Mouse (Mus musculus): ENCODE results near the gene Hnrnpc.
"Not testable (repeated sequence)": the region's sequence is repeated elsewhere in the genome, so short reads cannot be mapped to it uniquely, and the experiment has no call there.

The Hnrnpc gene

DNA sequence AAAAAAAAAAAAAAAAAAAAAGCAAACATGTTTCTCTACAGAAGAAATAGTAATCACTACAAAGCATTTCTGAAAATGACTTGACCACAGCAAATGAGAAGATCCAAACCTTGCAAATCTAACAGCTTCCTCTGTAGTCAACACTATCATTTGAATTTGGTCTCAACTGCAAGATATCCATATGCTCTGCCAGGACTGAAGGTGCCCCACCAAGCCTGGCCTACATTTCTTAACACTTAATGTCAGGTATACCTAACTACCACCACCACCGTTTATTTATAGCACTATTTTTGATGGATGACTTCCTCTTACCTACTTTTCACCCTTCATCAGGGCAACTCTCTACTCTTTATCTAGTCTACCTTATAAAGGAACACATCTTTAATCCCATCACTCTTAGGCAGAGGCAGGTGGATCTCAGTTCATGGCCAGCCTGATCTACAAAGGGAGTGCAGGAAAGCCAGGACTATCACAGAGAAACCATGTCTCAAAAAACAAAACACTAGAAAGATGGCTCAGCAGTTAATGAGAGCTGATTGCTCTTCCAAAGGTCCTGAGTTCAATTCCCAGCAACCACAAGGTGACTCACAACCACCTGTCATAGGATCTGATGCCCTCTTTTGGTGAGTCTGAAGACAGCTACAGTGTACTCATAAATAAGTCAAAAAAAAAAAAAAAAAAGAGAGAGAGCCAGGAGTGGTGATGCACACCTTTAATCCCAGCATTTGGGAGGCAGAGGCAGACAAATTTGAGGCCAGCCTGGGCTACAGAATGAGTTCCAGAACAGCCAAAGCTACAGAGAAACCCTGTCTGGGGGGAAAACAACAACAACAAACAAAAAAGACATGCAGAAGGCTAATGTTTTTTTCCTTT is 2.3 kb downstream of the Hnrnpc start:
- no peak for DNase-seq

DNA sequence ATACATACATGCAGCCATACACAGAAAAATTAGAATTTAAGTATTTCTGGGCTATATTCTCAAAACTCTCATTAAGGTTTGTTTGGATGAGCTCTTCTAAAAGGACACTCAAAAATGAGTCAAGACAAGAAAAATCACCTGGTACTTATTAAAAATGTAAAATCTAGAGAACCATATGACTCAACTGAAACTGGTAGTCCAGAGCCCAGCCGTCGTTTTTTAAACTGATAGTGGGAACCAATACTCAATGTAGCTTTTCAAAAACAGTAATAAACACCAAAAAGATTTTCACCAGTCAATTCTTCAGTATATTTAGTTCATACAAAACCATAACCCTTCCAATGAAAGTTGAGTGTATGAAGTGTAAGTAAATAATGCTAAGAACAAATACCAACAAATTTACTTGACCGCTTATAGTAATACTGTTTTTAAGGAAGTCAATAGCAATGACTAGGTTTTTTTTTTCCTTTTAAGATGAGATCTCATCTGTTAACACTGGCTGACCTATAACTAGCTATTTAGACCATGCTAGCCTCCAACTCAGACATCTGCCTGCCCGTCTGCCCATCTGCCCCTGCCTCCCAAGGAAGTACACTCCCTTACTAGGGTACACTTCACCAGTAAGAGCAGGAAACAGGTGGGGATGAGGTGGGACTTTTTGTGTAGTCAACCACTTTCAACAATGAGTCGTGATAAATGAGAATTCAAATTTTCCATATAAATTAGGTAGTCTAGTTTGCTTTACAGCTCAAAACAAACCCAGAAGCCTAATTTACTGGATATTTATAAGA is 3.5 kb downstream of the Hnrnpc start:
- DNase-seq, result no peak

DNA sequence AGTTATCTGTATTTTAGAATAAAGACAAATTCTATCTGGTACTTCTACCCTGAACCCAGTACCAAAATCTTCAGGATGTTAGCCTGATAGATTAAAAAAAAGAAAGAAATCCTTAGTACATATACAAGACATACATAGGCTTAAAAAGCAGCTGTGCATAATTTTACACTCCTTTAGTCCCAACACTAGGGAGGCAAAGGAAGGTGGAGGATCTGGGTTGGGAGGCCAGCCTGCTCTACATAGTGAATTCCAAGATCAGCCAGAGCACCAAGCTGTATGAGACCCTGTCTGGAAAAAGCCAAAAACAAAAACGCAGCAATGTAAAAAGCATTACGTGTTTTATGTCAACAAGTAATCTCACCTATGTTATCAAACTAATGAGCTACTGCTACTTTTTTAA is 4.3 kb downstream of the Hnrnpc start:
- DNase-seq, result no peak

DNA sequence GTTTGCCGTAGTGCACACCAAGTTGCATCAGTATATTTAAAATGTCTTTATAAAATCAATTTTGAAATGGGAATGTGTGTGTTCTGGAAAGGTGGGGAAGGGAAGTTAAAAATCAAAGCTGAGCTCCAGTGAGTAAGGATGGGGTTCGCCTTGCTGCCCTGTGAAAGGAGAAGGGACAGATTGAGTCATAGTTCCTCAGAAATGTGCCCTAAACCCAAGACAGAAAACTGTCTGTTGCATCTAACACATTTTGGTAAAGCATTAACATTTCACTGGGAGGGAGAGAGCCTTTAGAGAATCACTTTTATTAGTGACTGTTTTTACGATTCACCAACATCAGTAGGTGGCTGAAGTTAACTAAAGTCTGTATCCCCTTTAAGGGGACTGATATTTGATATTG is 5.4 kb downstream of the Hnrnpc start:
- DNase-seq, result not testable (repeated sequence)

DNA sequence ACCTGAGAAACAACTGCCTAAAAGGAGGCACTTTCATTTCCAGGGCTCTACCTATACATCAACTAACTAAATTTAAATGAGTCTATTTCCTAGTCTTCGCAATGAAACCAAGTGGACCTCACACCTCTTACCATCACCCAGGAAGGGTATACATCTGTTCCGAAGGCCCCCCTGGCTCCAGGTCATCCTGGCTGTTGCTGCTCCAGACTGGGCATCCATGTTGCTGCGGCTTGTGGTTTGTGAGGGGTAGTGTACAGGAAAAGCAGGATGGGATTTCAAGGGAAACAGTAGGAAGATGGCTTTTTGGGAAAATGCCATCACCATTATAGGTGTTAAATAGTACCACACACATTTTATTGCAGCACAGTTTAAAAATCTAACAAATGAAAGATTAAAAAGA is 6.6 kb downstream of the Hnrnpc start:
- not testable (repeated sequence) for DNase-seq

DNA sequence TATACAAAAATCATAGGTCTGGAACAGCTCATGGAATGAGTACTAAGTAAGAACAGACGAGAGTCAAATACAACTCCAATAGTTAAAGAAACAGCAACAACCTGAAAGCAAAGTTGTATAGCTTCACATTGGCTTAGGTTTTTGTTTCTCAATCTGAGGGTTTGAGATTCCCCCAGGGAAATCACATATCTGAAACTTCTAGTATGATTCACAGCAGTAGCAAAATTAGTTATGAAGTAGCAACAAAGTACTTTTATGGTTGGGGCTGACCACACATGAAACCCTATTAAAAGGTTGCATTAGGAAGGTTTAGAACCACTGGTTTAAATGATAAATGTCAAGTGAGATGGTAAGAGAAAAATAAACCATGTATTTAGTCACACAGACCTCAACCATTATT is 9.3 kb downstream of the Hnrnpc start:
- DNase-seq, result no peak

DNA sequence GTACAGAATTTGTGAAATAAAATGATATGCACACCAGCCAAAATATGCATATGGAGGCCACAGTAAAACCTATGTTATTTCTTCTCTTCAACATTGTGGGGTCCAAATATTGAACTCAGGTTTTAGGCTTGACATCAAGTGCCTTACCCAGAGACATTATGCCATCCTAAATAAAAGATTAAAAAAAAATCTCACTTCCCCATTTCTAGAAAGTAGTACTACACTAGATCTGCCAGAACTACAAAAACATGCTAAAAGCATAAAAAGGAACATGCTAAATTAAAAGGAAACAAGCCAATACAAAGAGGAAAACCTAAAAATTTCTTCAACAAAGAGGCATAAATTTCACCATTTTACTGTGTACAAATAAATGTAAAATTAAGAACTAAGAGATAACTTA is 20.7 kb downstream of the Hnrnpc start:
- no peak for DNase-seq

DNA sequence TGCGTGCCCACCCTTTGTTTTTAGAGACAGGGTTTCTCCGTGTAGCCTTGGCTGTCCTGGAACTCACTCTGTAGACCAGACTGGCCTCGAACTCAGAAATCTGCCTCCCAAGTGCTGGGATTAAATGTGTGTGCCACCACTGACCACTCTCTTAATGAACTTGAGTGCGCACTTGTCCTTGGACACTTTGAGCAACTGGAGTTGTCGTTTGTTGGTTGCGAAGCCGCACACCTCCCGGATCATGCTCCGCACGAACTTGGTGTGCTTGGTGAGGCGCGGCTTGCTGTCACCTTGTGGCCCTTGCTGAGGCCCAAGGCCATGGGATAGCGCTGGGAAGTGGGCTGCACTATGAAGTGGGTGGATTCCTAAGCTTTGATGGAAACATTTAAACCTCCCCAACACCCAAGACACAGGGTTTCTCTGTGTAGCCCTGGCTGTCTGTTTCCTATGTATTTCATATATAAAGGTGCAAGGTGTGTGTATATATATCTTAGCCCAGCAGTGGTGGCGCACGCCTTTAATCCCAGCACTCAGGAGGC is 32.2 kb downstream of the Hnrnpc start:
- DNase-seq, result no peak

DNA sequence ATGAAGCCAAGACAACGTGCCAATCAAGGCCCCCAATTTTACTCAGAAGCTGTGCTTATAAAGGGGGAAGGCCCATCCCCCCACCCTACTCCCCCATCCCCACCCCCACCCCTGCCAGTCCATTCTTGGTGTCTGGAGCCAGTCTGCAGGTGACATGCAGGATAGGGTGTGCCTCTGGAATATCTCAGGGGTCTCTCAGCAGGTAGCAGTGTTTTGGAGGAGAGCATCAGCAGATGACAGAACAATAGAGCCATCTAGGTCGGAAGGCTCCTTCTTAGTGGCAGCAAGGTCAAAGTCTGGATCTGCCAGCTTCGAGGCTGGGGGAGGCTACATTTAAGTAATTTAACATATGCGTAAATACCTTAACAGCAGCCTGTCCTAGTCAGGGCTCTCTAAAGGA is 37.7 kb downstream of the Hnrnpc start:
- DNase-seq, result no peak

DNA sequence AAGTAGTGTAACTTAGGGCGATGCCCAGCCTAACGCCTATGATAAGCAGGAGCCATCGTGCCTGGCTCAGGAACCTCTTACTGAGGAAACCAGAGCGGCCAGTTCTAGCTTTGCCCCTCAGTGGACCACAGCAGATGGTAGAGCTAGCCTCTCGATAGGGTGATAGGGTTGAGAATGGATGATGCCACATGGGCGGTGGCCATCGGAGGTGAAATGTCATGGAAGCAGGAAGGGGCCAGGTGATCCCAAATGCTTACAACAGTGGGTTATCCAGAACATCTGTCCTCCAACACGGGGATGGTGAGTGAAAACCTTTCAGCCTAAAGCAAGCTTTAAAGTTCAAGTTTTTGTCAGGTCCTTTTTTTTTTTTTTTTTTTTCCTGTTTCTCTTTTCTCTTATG is 42.0 kb downstream of the Hnrnpc start:
- no peak for DNase-seq

DNA sequence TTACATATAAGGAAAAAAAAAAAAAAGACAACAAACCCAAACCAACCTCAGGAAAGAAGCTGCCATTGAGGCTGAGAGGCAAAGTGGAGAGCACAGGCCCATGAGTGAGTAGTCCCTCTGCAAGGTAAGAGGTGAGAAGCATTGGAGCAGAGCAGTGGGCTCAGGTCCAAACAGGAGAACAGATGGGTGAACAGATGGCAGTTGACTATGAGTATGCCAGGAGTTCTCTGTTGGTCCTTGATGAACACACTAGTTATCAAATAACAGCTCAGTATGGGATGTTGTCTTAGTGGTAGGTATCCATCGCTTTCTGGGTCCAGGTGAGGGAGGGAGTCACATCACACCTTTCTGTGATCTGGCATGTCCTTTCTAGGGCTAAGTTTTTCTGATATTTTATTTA is 43.0 kb downstream of the Hnrnpc start:
- DNase-seq, result no peak

DNA sequence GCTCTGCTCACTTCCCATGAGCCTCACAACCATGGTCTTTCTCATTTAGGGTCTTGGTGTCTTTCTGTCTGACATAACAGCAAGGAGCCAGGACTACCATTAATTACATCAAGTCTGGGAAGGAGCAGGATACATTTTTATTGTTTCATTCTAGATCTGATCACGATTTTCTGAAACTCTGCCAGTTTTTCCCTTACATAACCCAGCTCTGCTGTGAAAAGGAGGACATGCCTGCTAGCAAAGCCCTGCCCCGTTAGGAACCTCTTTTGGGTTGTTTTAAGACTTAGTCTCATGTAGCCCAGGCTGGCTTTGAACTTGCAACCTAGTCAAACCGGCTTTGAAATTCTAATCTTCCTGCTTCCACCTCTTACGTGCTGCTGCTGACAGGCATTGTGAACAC is 43.8 kb downstream of the Hnrnpc start:
- no peak for DNase-seq

DNA sequence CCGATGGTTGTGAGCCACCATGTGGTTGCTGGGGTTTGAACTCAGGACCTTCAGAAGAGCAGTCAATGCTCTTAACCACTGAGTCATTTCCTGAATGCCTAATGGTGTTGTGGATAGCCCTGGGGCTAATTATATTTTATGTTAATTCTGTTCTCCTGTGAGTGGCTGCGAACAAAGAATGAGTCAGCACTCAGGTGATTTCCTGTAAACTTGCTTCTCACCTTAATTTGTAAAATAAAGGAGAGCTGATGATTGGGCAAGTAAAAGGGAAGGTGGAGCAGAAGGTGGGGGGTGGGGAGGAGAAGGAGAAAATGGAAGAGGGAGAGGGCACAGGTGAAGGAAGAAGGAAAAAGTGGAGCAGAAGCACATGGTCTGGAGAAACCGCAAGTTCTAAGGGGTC is 51.1 kb downstream of the Hnrnpc start:
- not testable (repeated sequence) for DNase-seq

DNA sequence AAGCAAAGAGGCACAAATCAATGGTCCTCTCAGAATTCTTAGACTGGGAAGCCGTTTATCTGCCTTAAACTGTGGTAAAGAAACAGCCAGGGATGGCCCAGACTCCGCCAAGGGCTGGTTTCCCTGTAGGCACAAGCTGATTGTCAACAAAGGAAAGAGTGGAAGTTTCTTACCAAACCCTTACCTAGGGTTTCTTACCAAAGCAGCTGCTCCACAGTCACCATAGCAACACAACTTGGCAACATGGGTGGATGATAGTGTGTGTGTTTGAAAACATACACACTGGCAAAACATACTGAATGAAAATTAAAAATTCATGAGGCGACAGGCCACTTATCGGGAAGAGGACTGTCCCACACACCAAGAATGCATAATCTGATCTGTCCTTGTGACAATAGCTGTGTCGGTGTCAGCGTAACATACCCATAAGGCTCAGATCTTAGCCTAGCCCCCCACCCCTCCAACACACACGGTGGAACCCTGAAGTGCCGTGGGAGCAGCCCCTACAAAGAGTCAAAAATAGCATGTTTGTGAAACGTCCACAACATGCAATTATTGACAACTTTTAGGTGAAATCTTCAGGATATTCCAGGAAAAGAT is 57.8 kb downstream of the Hnrnpc start:
- no peak for DNase-seq

DNA sequence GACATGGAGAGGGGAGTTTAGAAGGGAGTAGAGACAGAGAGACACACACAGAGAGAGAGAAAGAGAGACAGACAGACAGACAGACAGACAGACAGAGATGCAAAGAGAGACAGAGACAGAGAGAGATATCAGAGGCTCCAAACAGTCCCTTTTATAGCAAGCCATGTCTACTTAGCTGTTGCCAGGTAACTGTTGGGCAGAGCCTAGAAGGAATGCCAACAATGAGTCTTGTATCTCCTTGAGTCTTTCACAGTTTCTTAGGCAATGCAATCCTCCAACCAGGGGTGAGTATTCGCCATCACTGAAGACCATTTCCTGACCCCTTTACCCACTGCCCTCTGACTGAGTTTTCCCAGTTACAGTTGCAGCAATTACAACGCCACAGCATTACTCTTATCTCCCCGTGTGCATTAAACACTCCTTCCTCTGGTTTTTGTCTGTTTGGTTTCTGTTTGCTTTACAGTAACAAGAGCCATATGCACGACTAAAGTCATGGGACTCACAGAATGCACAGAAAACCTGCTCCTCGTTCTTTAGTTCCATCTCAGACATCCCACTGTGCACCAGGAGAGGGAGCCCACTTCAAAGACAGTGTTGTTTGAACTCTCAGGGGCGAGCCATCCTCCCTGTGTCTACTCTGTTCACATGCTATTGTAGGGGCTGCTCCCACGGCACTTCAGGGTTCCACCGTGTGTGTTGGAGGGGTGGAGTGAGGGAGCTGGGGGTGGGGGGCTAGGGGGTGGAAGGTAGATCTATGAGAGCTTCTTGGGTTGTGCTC is 58.7 kb downstream of the Hnrnpc start:
- no peak for DNase-seq

DNA sequence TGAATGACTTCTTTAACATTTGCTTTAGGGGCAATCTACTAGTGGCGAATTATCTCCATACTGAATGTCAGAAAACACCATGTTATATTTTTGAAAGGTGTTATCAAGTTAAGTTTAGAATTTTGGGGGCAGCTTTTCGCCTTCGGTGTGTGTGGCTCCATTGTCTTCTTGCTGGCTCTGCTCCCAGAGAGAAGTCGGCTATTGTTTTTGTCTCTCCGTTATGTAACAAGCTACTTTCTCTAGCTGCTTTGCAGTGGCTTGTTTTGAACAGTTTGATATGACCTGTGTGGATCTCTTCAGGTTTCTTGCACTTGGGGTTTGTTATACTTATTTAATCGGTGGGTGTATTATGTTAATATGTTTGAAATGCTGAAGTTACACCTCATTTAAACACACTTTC is 60.4 kb downstream of the Hnrnpc start:
- DNase-seq, result no peak

DNA sequence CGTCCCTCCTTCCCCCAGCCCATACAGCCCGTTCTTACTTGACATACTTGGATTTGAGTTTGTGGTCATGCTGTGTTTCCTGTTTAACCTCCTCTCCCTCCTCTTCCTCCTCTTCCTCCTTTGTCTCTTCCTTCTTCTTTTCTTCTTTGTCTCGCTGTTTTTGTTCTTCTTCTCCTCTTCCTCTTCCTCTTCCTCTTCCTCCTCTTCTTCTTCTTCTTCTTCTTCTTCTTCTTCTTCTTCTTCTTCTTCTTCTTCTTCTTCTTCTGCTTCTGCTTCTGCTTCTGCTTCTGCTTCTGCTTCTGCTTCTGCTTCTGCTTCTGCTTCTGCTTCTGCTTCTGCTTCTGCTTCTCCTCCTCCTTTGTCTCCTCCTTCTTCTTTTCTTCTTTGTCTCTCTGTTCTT is 61.5 kb downstream of the Hnrnpc start, which contains the start of gene Olfr221:
Gene Olfr221, minus strand, starts transcription at position 101 of the 400 bp plus-strand sequence.
- DNase-seq, result not testable (repeated sequence)

DNA sequence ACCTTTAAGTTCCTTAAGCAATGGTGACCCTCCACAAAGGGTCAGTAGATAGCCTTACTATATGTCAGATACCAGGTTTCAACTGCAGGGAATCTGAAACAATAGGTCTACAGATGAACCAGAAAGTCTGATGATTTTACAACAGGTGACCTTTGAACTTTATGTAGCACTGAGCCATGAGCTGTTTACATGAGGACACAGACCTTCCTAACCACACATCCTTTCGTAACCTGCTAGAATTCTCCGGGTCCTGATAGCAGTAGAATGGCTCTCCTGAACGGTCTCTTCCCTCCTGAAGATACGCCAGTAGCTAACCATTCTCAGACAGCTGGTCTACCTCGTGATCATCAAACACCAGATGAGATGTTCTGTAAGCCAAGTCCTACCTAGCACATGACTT is 64.5 kb downstream of the Hnrnpc start:
- DNase-seq, result no peak

DNA sequence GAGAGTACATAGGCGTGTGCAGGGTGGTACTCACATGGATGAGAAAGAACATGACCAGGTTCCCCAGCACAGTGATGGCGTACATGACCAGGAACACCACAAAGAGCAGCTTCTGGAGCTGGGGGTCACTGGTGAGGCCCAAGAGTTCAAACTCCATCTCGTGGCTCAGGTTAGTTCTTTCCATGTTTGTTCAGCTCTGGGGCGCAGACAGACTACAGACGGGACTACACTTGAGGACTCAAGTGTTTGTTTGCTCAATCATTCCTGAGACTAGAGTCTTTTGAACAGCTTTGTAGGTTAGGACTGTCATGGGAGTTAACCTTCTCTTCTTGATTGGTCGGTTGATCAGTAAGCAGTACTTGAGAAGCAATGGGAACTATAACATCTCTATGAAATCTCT is 67.9 kb downstream of the Hnrnpc start:
- DNase-seq, result no peak

DNA sequence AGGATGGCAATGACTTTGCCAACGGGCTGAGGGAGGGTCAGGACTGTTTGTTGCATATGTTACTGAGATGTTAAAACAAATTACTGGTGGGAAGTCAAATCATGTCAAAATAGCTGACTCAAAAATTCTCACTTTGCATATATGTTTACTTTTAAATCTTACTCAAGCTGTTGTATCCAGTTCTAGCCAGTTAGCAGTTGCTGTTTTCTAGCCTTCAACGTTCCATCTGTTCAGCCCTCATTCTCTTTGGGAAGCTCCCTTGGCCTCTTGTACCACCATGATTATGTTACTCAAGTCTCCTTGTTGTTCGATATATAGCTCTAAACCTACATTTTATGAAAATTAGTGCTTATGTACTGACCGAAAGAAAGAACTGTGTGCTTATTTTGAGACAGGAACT is 77.5 kb downstream of the Hnrnpc start:
- DNase-seq, result no peak

DNA sequence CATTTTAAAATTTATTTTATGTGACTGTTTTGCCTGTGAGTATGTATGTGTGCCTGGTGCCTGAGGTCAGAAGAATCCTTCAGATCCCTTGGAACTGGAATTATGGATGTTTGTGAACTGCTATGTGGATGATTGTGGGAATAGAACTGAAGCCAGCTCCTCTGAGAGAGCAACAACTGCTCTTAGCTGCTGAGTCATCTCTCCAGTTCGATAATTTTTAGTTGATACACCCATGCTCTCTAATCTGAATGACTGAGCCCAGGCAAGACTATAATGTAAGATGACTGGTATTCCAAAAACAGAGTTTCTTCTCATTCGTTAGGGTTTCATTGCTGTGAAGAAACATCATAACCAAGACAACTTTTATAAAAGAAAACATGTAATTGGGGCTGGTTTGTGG is 79.7 kb downstream of the Hnrnpc start:
- no peak for DNase-seq

Measured in spleen, adult 18-20 months (tissue).